Mouse (Mus musculus) CD4-positive, CD25-positive, alpha-beta regulatory T cell, adult 4 months (primary cell): ENCODE measurements around the gene Nos1ap. TPM values are rescaled to one million over a fixed set of nuclear protein-coding genes. Genes with fewer than 3 reads are reported as not detected.

Experiments
- ATAC-seq: one replicate; pipeline ENCODE4 v1.8.0; 2017
- polyA plus RNA-seq, 2 experiments: library from polyadenylated mRNA; unstranded; fragments of 100-300 nt; shearing (Covaris generic); gene quantifications; one replicate each; pipeline ENCODE4 v1.2.1; 2017

The Nos1ap gene
- polyA plus RNA-seq, 2 experiments from 2014 or later: 0.19 to 0.29 TPM

DNA sequence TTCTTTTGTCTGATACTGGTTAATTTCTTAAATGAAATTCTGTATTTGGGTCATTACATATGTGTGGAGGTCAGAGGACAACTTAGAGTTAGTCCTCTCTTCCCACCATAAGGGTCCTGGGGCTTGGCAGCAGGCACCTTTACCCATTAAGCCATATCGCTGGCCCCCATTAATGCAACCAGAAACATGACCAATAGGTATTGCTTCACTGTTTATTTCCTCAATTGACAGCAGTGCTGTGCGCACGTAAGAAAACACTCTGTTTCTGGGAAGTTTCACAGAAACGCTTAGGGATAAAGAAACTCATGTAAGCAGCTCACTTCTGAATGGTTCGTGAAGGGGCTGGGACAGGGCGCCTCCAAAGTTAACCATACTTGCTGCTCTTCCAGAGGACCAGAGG, 44.4 kb downstream of the Nos1ap start:
- ATAC-seq: no peak

DNA sequence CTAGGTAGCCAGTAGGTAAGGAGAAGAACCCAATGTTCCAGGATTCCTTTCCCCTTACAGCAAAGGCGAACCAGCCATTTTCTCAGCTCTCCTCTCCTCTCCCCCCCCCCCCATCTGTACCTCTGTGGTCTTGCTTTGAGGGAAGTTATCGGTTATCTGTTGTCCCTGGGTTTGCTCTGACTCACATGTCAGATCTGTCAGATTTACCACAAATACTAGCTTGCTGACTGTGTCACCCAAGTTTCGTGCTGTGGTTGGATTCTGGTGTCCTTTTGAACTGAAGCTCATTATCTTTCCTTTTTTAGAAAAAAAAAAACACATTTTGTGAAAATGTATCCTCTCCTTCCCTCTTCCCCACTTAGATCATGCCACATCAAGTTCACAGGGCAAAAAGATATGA, 50.2 kb downstream of the Nos1ap start:
- no peak for ATAC-seq

DNA sequence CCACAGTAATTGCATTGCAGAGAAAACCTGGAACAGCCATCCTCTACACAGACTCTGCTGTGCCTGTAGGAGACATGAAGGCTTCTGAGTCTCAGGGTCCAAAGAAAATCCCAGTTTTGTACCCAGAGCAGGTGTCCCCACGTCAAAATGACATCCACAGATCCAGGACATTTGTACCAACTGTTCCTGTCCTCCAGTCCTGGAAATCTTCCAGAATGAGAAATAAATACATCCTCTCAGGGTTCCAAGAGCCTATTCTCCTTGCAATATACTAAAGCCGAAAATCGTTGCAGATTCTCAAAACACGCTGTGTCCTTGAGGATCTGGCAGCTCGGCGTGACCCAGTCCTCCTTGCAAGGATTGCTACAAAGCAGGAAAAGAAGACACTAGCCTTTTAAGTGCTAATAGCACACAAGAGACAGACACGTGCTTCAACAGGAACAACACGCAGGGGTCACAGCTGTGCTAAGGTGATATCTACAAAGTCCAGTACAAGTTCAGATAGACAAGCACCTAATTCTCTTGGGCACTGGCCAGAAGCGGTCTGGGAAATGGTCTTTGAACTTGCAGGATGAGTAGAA, 51.1 kb downstream of the Nos1ap start:
- ATAC-seq: no peak

DNA sequence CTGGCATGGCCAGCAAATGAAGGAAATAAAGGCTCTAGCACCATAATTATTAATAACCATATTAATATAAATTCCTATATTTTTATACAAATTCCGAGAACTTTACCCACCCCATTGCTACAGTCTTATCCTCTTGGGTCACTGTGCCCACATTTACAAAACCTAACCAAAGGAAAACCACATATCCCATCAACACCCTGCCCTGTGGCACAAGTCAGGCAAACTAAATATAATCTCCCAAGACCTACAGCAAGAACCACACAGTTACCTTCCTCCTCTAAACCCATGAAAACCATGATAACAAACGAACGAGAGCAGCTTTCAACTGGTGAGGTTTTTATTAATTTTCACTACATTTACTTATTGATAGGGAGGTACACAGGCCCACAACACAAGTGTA, 53.3 kb downstream of the Nos1ap start:
- no peak for ATAC-seq

DNA sequence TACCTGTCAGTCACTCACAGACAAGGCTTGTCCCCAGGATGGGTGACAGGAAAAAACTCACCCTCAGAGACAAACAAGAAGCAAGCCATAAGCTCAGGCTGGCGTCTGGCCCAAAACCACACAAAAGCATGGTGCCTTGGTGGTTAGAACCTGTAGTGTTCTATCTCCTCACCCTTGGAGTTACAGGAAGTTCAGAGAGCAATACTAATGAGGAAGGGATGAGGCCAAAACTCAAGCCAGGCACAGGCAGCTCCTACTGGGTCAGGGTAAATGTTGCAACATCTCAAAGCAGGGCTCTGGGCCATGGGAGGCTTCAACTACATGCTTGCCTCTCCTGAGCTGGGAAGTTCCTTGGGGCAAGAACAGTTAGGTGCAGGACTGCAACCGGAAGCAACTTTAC, 54.4 kb downstream of the Nos1ap start:
- ATAC-seq: no peak

DNA sequence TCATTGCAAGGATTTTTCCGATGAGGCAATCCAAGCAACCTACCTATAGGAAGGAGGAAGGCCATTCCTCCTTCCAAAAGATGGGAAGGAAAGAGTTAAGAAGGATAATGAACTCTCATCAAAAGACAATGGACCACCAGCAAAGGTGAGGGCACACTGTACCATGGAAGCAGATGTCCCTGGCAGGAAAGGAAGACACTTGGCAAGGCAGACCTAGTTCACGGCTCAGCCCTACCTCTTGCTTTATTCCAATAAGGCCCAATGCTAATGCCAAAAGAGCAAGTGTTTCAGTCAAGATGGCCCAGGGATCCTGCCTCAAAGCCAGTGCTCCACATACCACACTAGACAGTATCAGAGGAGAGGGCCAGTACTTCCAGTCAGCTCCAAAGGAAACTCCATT, 58.4 kb downstream of the Nos1ap start:
- no peak for ATAC-seq

DNA sequence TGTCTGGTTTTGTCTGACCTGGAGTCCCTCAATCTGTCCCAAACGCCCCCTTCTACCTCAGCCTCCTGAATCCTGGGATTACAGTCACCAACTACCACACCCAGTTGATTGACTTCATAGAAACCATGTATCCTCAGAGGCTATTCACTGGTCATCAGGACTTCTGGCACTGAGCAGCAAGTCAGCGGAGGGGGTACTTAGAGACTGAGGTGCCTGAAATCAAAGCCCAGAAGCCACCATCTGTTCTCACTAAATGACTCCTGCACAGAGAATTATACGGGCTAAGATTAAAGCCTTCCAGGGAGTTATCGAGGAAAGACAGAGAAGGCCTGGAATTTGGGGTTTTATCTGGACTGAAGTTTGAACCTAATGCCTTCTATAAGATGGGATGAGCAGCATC, 59.2 kb downstream of the Nos1ap start:
- no peak for ATAC-seq

DNA sequence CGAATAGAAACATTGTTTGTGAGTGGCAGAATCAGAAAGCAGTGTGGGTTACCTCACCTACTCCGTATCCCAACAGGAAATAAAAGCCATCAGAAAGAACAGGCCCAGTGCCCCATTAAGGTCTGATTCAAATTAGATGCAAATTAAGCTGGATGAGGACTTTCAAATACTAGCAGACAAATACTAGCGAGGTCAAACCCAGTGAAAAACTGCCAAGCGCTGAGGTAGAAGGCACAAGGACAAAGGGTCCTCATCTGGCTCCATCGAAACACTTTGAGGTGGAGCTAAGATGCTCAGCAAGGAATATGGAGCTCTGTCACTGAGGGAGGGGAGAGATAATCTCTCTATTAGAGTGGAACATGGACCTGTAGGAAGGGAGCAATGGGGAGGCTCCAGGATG, 66.8 kb downstream of the Nos1ap start:
- ATAC-seq: no peak

DNA sequence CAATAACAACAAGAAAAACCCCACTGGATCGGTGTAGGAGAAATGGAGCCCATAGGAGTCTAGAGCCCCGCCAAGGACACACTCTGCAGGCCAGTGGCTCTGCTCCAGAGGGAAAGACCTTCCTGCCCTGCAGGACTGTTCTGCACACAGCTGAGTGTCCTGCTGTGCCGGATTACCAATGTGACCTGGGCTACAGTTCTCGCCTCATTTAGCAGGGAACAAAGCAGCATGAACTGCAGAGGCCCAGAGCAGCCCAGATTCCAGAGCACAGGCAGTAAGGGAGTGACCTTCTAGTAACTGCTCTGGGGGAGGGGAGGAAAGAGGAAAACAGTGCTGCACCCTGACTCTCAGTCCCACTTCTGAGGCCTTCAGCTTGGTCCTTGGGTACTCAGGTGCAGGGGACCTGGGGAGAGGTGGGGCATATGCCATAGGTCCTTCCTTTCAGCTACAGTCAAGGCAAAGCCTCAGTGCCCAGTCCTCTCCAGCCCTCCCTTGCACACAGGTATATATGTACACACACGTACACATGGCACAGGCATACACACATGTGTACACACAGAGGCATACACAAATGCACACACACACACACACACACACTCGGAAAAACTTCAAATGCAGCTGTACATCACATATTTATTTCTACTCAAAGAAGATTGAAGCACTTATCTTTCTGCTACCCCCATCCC, 68.0 kb downstream of the Nos1ap start:
- no peak for ATAC-seq

DNA sequence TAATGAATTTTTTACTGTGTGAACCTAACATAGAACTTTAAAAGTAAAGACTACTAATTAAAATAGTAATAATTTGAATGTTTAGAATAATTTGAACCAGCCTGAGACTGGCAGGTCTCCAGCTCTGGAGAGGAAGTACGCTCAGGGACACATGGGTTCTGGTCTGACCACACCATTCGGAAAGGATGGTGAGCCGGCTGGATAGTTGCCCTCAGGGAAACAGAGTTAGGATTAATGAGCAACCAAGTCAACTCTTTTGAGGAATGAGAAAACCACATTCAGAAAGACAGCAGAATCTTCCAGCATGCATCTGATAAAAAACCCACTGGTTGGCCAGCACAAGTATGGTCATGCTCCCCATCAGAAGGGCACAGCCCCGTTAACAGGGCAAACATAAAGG, 69.5 kb downstream of the Nos1ap start:
- no peak for ATAC-seq

DNA sequence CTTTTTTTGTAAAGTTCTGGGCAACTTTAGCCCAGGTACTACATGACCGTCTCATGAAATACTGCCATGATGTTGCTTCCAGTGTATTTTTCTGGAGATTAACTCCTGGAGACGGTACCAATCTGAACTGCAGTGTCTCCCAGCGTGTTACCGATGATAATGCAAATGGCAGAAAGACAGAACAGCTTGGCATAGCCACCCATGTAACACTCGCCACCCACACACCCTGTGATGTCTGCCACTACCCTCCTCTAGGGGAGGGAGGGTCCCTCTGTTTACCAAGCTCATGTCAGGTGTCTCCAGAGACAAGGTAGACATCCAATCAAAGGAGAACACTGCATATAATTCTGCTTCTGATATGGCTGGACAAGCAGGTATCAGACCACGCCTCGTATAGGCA, 70.0 kb downstream of the Nos1ap start:
- no peak for ATAC-seq

DNA sequence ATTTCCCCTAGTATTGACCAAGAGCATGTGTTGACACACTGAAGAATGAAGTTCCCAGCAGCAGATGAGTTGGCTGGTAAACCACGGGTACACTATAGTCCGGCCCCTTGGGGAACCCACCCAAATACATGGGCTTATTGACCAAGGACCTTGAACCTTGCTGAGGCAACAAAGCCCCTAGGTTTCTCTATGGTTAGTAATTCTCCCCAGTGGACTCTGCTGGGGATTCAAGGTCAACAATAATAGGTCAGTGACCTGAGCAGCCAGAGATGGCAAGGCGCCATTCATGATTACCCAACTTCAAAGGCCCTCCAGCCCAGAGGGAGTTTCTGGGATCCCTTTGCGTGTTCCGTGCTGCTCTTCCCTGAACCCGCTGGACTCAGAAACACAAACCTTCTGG, 73.5 kb downstream of the Nos1ap start:
- no peak for ATAC-seq

DNA sequence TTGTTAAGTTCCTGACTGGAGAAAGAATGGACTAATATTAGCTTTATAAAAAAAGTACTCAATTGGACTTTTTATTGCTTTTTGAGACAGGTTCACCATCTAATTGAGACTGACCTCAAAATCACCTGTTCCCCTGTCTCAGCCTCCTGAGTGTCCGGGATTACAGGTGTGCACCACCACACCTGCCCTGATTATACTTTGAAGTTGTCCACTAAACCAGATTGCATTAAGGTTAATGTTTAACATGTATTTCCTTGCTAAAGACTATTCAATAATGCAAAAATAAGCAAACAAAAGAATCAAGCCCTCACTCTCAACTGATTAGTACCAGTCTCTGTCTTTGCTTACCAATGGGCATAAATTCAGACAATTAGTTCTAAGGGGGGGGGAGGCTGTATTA, 74.2 kb downstream of the Nos1ap start:
- ATAC-seq: no peak

DNA sequence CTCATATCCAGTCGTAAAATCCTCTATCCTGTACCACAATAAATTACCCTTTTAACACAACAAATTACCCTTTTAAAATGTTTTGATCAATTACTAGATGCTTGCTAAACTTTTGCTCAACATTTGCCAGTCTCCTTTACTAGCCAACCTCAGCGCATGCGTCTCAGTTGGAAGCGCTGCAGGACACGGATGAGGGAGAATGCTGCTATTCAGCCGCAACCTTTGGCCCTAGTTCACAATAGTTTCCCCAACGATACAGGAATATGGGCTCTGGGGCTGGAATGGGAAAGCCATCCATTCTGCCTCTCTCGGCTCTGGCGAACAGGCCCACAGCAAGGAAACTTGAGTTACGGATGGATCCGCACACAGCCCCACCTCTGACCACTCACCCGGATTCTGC, 75.4 kb downstream of the Nos1ap start:
- no peak for ATAC-seq

DNA sequence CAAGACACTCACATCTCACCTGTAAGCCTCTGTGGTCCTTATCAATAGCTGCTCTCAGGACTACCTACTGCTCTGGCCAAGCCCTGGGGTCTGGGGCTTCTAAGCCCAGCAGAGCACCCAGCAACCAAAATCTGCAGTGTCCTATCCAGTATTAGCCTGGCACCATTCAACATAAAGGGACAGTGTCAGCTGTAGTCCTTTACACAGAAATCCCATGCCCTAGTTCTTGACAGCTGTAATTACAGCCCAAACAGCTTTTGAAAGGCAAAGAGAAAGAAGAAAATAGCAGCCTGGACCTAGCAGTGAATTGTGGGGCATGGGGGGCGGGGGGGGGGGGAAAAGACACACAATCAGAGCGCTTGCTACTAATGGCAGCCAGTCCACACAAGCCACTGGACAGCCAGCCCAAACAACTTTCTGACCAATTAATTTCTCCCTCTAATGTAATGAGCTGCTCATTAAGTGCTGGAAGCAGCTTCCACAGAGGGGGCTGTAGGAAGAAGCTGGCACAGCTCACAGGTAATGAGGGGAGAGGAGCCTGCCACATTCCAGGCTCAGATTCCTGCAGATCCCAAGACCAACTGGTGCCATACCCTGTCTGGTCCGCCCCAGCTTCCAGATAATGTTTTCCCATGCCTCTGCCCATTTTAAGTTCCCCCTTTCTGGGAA, 77.1 kb downstream of the Nos1ap start:
- no peak for ATAC-seq

DNA sequence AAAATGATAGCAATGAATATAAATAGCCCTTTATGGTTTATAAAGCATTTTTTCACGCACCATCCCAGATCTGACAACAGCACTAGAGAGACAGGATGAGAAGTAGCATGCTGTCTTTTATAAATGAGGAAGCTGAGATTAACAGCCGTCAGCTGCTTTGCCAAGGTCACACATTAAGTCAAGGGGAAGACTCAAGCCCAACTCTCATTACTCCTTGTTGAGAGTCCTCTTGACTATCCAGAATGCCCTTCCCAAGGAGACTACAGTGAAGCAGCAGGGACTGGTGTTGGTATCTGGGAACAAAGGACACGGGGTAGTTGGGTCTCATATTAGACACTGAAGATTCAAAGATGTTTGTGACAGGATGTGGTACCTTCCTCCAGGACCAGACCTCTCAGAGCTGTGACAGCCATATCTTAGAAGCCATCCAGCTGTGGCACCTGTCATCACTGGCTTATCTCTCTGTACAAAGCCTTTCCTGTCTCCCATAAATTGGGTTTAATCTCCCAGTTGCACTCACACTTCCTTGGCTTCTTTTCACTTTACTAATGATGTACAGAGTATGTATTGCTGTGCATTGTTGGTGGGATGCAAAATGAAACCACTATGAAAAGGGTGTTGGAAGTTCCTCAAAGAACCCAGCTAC, 78.9 kb downstream of the Nos1ap start:
- no peak for ATAC-seq

DNA sequence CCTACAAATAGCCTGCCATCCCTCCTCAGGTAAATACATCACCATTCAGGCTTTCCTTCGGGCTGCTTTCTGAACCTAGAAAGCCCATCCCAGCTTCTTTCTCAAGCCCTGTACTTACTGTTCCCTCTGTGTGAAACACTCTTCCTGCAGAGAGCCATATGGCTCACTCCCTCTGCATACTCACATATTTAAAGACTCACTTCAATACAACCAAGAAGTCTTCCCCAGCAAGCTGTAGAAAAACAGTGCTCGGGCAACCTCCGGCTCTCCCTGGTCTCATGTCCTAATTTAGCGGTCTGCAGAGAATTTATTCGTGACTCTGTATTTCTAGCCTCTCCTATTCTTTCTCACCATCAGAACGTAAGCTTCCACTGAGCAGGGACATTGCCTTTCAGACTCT, 83.4 kb downstream of the Nos1ap start:
- no peak for ATAC-seq

DNA sequence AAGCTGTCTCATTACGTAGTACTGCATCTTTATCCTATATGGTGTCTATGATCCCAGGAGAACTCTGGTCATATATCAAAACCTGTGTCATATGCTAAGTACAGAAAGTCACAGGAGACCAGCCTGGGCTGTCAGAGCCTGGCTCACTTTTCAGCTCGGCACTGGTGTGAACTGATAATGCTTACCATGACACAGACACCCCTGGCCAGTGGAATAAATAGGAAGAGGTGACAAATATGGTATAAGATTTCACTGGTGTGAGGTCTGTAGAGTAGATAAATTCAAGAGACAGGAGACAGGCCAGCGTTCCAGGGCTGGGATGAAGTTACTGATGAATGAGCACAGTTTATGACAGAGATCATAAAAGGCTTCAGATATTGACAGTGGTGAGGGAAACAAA, 84.6 kb downstream of the Nos1ap start:
- no peak for ATAC-seq

DNA sequence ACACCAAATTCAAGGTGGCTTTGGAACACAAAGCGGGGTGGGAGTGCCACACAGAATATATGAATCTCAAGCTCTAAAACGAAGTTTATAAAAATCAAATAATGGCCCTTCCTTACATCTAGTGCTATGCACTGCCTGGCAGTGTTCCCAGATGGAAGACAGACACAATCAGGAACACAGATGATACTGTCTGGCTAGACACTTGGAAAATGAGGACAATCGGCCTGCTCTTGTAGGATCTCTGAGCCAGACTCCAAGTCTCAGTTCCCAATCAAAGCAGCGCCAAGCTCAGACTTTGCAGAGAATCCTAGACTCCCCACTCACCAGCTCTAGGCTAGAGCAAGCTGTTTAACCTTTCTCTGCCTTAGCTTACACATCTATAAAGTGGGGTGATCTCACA, 85.3 kb downstream of the Nos1ap start:
- ATAC-seq: no peak

DNA sequence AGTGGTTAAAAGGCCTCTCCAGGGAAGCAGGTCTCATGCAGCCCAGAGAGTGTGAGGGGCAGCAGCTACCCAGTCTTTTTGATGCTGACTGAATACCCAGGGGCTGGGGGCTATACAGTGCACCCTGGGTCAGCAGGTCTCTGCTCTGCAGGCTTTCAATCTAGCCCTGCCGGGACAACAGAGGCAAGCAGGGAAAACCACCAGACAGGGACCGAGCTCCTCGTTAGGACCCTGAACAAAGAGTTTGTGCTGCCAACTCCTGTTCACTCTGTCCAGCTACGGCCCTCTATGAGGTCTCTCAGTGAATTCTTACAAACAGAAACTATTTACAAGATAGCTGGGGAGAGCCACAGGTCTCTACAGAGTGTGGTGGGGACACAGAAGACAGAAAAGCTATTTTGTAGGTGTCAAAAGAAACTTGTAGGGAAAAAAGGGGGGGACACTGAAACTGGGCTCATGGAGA, 86.4 kb downstream of the Nos1ap start:
- no peak for ATAC-seq

DNA sequence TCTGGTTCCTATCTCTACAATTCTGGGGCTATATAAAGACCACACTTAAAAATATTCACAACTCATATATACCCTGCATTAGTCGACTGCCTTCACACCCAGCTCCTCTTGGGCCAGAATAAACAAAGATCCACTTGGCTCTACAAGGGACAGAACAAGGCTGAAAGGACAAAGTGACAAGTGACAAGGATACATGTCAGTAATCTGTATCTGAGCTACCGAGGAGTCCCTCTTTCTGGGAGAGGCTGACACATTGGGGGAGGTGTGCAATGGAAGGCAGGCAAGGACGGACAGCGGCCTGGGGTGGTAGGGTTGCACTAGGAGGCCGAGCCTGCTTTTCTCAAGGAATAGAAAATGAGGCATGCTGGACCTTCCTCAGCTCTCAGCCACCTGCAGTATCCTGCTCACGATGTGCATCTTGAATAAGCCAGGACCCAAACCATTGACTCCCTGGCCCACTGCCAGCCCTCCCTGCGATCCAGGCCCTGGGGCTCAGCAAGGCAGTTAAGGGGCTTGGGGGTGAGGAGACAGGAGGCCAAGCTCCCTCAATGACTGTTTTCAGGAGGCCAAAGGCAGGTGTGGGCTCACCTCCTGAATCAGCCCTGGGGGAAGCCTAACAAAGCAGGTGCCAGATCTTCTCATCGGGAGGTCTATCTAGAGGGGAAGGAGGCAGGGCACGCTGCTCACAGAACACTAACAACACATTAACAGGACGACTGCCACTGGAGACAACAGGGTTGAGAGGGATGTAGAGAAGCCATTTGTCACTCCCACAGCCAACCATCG, 87.0 kb downstream of the Nos1ap start:
- ATAC-seq: no peak

DNA sequence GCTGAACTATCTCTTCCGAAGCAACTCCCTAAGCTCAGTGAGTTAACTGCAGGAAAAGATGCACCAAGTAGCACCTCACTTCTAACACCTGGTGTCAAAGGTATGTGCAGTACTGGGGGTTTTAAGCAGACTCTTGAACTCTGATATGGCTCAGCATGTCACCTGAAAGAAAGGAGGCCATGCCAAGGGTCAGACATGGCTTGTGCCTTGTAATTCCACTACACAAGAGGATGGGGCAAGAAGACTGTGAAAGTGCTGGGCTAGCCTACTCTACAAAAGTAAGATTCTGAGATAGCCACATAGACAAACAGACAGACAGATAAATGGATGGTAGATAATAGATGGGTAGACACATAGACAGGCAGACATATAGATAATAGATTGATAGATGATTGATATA, 87.7 kb downstream of the Nos1ap start:
- ATAC-seq: no peak

DNA sequence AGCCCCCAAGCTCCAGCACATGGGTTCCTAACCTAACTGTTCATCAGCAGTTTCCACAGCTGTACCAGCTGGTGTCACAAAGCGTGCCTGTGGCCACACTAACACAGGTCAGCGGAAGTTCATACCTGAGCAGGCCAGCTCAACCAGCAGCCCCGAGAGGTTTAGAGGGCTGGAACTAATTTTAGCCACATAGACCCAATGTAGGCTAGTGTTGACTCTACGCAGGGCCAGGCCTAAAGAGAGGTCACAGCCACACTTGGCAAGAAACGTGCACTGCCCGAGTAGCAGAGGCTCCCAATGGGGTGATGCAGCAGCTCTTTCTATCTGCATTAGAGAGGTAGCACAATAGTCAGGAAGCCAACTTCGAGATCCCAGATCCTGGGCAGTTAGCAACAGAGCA, 88.1 kb downstream of the Nos1ap start:
- no peak for ATAC-seq
